Mouse (Mus musculus) ES-Bruce4 (cell line): ENCODE measurements around the gene Pou2f2.

Source experiments
- CTCF ChIP-seq: IDR thresholded peaks from one replicate; pipeline ENCODE4 v1.8.1; 2011; ENCODE audit warnings: low read depth, low read length
- EP300 ChIP-seq: IDR thresholded peaks from 2 replicates; pipeline ENCODE4 v1.6.1; 2011; ENCODE audit warnings: low read depth, low read length; ENCODE audit not compliant: insufficient read depth
- POLR2A ChIP-seq: IDR thresholded peaks from one replicate; pipeline ENCODE4 v1.8.1; 2011; ENCODE audit warnings: low read length; ENCODE audit not compliant: insufficient read depth

- TF ChIP-seq EP300 (no peak), CTCF (no peak), POLR2A (no peak)
Observed at GRCm38 (mm10) chr7:25217653-25218395, 38.3 kb upstream of the Pou2f2 start.
